ENCODE assay signal across 9 mouse cellular contexts in genomic region chr6:114290184-114290583, GRCm38 (mm10). TPM values are rescaled to one million over a fixed set of nuclear protein-coding genes. Genes with fewer than 3 reads are reported as not detected.
DNase-seq lines count a peak whose midpoint lies in the region; ATAC-seq lines count a peak whose summit lies in the region.
"Had no signal": no experiment of that assay in that cellular context is flagged by ENCODE, and none has a peak within 500 bp of the region (broad histone marks: within the 10 kb centered on the region; RNA-seq: fewer than 3 reads in every experiment).

No protein-coding gene starts in this region.

- H3K9ac ChIP-seq in hindbrain, embryonic 14.5 days, result peak overlapping the region; percentile 49
- H3K9ac ChIP-seq in liver, embryonic 12.5 days, result no peak overlapping the region

- H3K36me3 ChIP-seq in hindbrain, embryonic 14.5 days (replicated peaks; ENCODE audit: control insufficient read depth, insufficient read depth), result no peaks in the 10 kb centered on the region
- no peaks in the 10 kb centered on the region for H3K36me3 ChIP-seq in midbrain, embryonic 10.5 days
- H3K36me3 ChIP-seq in liver, embryonic 12.5 days, result no peaks in the 10 kb centered on the region

- H3K27me3 ChIP-seq in hindbrain, embryonic 14.5 days (ENCODE audit: control insufficient read depth, insufficient read depth, low read length), result no peaks in the 10 kb centered on the region
- H3K27me3 ChIP-seq in midbrain, embryonic 10.5 days (ENCODE audit: low read depth, poor library complexity, severe bottlenecking), result peaks cover 45% of the 10 kb centered on the region
- peaks cover 51% of the 10 kb centered on the region for H3K27me3 ChIP-seq in liver, embryonic 12.5 days (replicated peaks)

- no peak overlapping the region for H3K4me3 ChIP-seq in hindbrain, embryonic 14.5 days (replicated peaks; ENCODE audit: low read length)
- H3K4me3 ChIP-seq in midbrain, embryonic 10.5 days, result no peak overlapping the region
- H3K4me3 ChIP-seq in liver, embryonic 12.5 days, result no peak overlapping the region

- H3K4me2 ChIP-seq in hindbrain, embryonic 14.5 days (replicated peaks), result peak overlapping the region; percentile 36
- no peak overlapping the region for H3K4me2 ChIP-seq in liver, embryonic 12.5 days

- peak; percentile 86 for ATAC-seq in hindbrain, embryonic 14.5 days (ENCODE audit: low FRiP score)
- ATAC-seq in liver, embryonic 12.5 days, result no peak

- peaks cover 88% of the 10 kb centered on the region for H3K4me1 ChIP-seq in hindbrain, embryonic 14.5 days (replicated peaks; ENCODE audit: control insufficient read depth, insufficient read depth, low read length)
- peaks cover 54% of the 10 kb centered on the region for H3K4me1 ChIP-seq in midbrain, embryonic 10.5 days
- no peaks in the 10 kb centered on the region for H3K4me1 ChIP-seq in liver, embryonic 12.5 days

- WGBS in hindbrain, embryonic 14.5 days, result 7% methylated on average over 8 of the region's 8 CpGs
- 46% methylated on average over 8 of the region's 8 CpGs for WGBS in midbrain, embryonic 10.5 days
- 42% methylated on average over 8 of the region's 8 CpGs for WGBS in liver, embryonic 12.5 days (ENCODE audit: insufficient replicate concordance)

- DNase-seq in adrenal gland, postnatal 14 days, result peak; percentile 35
- no peak for DNase-seq in adrenal gland, postnatal 4 days (ENCODE audit: low spot score in 2 of 2)
- DNase-seq in hindbrain, embryonic 14.5 days (ENCODE audit: low spot score), result peak; percentile 88
- peak; percentile 78 for DNase-seq in midbrain, embryonic 10.5 days (ENCODE audit: low spot score)
- DNase-seq in right cerebral cortex, postnatal 4 days, result peak; percentile 75
- no peak for DNase-seq in MN1 (ENCODE audit: low spot score)
- DNase-seq in spleen, postnatal 10 days (ENCODE audit: low spot score in 2 of 2), result no peak

- H3K27ac ChIP-seq in hindbrain, embryonic 14.5 days, result peak overlapping the region; percentile 92
- H3K27ac ChIP-seq in midbrain, embryonic 10.5 days (replicated peaks), result peak overlapping the region; percentile 84
- H3K27ac ChIP-seq in liver, embryonic 12.5 days, result no peak overlapping the region

- H3K9me3 ChIP-seq in hindbrain, embryonic 14.5 days (ENCODE audit: control insufficient read depth, low read length), result no peaks in the 10 kb centered on the region
- no peaks in the 10 kb centered on the region for H3K9me3 ChIP-seq in midbrain, embryonic 10.5 days (replicated peaks)
- no peaks in the 10 kb centered on the region for H3K9me3 ChIP-seq in liver, embryonic 12.5 days (replicated peaks)

RNA-seq across cellular contexts. Expression of gene Slc6a1, which starts 7.7 kb away (rescaled TPM):
- total RNA-seq in adrenal gland, postnatal 14 days (2021), result 0.45 TPM in 1 of 2 replicates, not detected in the other
- total RNA-seq in adrenal gland, postnatal 4 days (2021), result 1 to 10 TPM in 1 of 2 experiments, under 1 TPM in 1; 0.08 to 1.7 TPM
- 135 and 154 TPM in 2 replicates for polyA plus RNA-seq in hindbrain, embryonic 14.5 days (2014; fragmentation: Nextera tagmentation; extraction: Ambion mirVana)
- 4.7 and 13.1 TPM in 2 replicates for polyA plus RNA-seq in midbrain, embryonic 10.5 days (2016; fragmentation: Nextera tagmentation; extraction: Ambion mirVana)
- not detected in 2 replicates for polyA plus RNA-seq in liver, embryonic 12.5 days (2016; fragmentation: Nextera tagmentation; extraction: Ambion mirVana)
- total RNA-seq: liver, adult 2 months had no signal

Comparison
In these comparisons a context has a peak if more than half of its experiments do, and no peak if none do; other contexts are left out.
1. DNase-seq: peak in adrenal gland, postnatal 14 days (single experiment), hindbrain, embryonic 14.5 days (single experiment), midbrain, embryonic 10.5 days (single experiment) and right cerebral cortex, postnatal 4 days (single experiment); none in adrenal gland, postnatal 4 days (0 of 2), MN1 (single experiment) and spleen, postnatal 10 days (0 of 2).